Mouse (Mus musculus) forebrain, embryonic 11.5 days (tissue): ENCODE measurements at regions not wholly inside any gene's neighbourhood (a gene's known extent, or its start where the extent isn't known, plus 50 kb on each side); places are given as distances from the start of the nearest gene placed in this dataset.

ENCODE experiments used
- ATAC-seq: fragments of 200-750 bp; cut with Nextera tagmentation; replicated peaks from 2 replicates; pipeline ENCODE4 v1.8.0; 2017; ENCODE audit warnings: moderate TSS enrichment; ENCODE audit not compliant: low FRiP score
- DNase-seq: peaks from one replicate; pipeline ENCODE4 v3.0.0-alpha.2; 2017; ENCODE audit warnings: low spot score
- H3K27ac ChIP-seq: fragments of 300-500 bp; sonication (generic); 2 replicates; pipeline ENCODE4 v1.5.1; 2014; ENCODE audit warnings: low read depth, low read length
- H3K27me3 ChIP-seq: fragments of 300-500 bp; sonication (generic); 2 replicates; pipeline ENCODE4 v1.6.1; 2014; ENCODE audit warnings: mild to moderate bottlenecking, low read length, mixed read lengths; ENCODE audit not compliant: control insufficient read depth, insufficient read depth
- H3K36me3 ChIP-seq: fragments of 300-500 bp; sonication (generic); 2 replicates; pipeline ENCODE4 v1.6.1; 2014; ENCODE audit warnings: mild to moderate bottlenecking, low read length, moderate library complexity, mixed read lengths; ENCODE audit not compliant: control insufficient read depth, insufficient read depth
- H3K4me1 ChIP-seq: fragments of 300-500 bp; sonication (generic); replicated peaks from 2 replicates; pipeline ENCODE4 v1.6.1; 2014; ENCODE audit warnings: low read length, mixed read lengths; ENCODE audit not compliant: control insufficient read depth, insufficient read depth
- H3K4me2 ChIP-seq: fragments of 300-500 bp; sonication (generic); 2 replicates; pipeline ENCODE4 v1.6.1; 2014; ENCODE audit warnings: low read depth, mild to moderate bottlenecking, low read length, moderate library complexity, mixed read lengths; ENCODE audit not compliant: severe bottlenecking
- H3K4me3 ChIP-seq: fragments of 300-500 bp; sonication (generic); 2 replicates; pipeline ENCODE4 v1.5.1; 2014; ENCODE audit warnings: low read depth, low read length
- H3K9ac ChIP-seq: fragments of 300-500 bp; sonication (generic); 2 replicates; pipeline ENCODE4 v1.6.1; 2014; ENCODE audit warnings: low read length
- H3K9me3 ChIP-seq: fragments of 300-500 bp; sonication (generic); 2 replicates; pipeline ENCODE4 v1.6.1; 2016; ENCODE audit warnings: low read length, mixed read lengths; ENCODE audit not compliant: control insufficient read depth
- WGBS: fragments of 180-500 bp; shearing (Covaris S2); extraction: QIAGEN DNeasy Blood & Tissue Kit; methylation state at CpG from one replicate; pipeline ENCODE4 v1.1.7; 2014; 5-methylcytosine and 5-hydroxymethylcytosine counted together

GRCm38 (mm10) chr9:30186261-30186660, 223.3 kb upstream of the Ntm start:
- DNase-seq (no peak), ATAC-seq (no peak)
- no peak overlapping the region for H3K4me2 ChIP-seq
- no peaks in the 10 kb centered on the region; the same call in 1 of the 2 replicates for H3K9me3 ChIP-seq
- no peak overlapping the region for H3K4me3 ChIP-seq
- no peak overlapping the region for H3K9ac ChIP-seq
- H3K27ac ChIP-seq: no peak overlapping the region
- 81% methylated on average over 2 of the region's 2 CpGs for WGBS
- no peaks in the 10 kb centered on the region for H3K4me1 ChIP-seq
- no peaks in the 10 kb centered on the region for H3K27me3 ChIP-seq
- H3K36me3 ChIP-seq: no peaks in the 10 kb centered on the region

- H3K4me1 ChIP-seq: no peaks in the 10 kb centered on the region
- WGBS: 92% methylated on average over 5 of the region's 5 CpGs
- ATAC-seq (no peak), DNase-seq (no peak)
- H3K4me3 ChIP-seq: no peak overlapping the region
- H3K4me2 ChIP-seq: no peak overlapping the region
- no peaks in the 10 kb centered on the region for H3K36me3 ChIP-seq
- H3K27me3 ChIP-seq: no peaks in the 10 kb centered on the region
- H3K27ac ChIP-seq: no peak overlapping the region
- no peaks in the 10 kb centered on the region; the same call in 1 of the 2 replicates for H3K9me3 ChIP-seq
- no peak overlapping the region for H3K9ac ChIP-seq
These were observed 227.1 kb upstream of the Ntm start for GRCm38 (mm10) chr9:30190078-30190477.

- Histone ChIP-seq H3K4me3 (no peak overlapping the region), H3K9ac (no peak overlapping the region), H3K4me2 (no peak overlapping the region), H3K36me3 (no peaks in the 10 kb centered on the region), H3K9me3 (no peaks in the 10 kb centered on the region; the same call in 1 of the 2 replicates), H3K27ac (no peak overlapping the region), H3K4me1 (no peaks in the 10 kb centered on the region), H3K27me3 (no peaks in the 10 kb centered on the region)
- ATAC-seq: no peak
- no peak for DNase-seq
These were observed 228.2 kb upstream of the Ntm start for GRCm38 (mm10) chr9:30191119-30191518.

- Histone ChIP-seq H3K36me3 (no peaks in the 10 kb centered on the region), H3K4me3 (no peak overlapping the region), H3K27ac (no peak overlapping the region), H3K9ac (no peak overlapping the region), H3K9me3 (no peaks in the 10 kb centered on the region; the same call in 1 of the 2 replicates), H3K4me2 (no peak overlapping the region), H3K27me3 (no peaks in the 10 kb centered on the region), H3K4me1 (no peaks in the 10 kb centered on the region)
- DNase-seq (no peak), ATAC-seq (no peak)
These were observed 229.0 kb upstream of the Ntm start for GRCm38 (mm10) chr9:30191902-30192301.

GRCm38 (mm10) chr9:30194866-30195265, 231.9 kb upstream of the Ntm start:
- H3K9me3 ChIP-seq: no peaks in the 10 kb centered on the region
- H3K4me2 ChIP-seq: no peak overlapping the region
- ATAC-seq (no peak), DNase-seq (no peak)
- H3K4me3 ChIP-seq: no peak overlapping the region
- H3K27me3 ChIP-seq: no peaks in the 10 kb centered on the region
- no peaks in the 10 kb centered on the region for H3K4me1 ChIP-seq
- H3K27ac ChIP-seq: no peak overlapping the region
- H3K9ac ChIP-seq: no peak overlapping the region
- WGBS: 78% methylated on average over 3 of the region's 3 CpGs
- no peaks in the 10 kb centered on the region for H3K36me3 ChIP-seq

- Histone ChIP-seq H3K4me2 (no peak overlapping the region), H3K4me1 (no peaks in the 10 kb centered on the region), H3K36me3 (no peaks in the 10 kb centered on the region), H3K27ac (no peak overlapping the region), H3K9ac (no peak overlapping the region), H3K4me3 (no peak overlapping the region), H3K9me3 (no peaks in the 10 kb centered on the region), H3K27me3 (no peaks in the 10 kb centered on the region)
- no peak for DNase-seq
- no peak for ATAC-seq
- 90% methylated on average over 3 of the region's 3 CpGs for WGBS
These were observed 224.5 kb upstream of the Snx19 start for GRCm38 (mm10) chr9:30202411-30202810.

GRCm38 (mm10) chr9:30207631-30208030, 219.3 kb upstream of the Snx19 start:
- Histone ChIP-seq H3K9ac (no peak overlapping the region), H3K4me2 (no peak overlapping the region), H3K27ac (no peak overlapping the region), H3K4me3 (no peak overlapping the region), H3K4me1 (no peaks in the 10 kb centered on the region), H3K36me3 (no peaks in the 10 kb centered on the region), H3K27me3 (no peaks in the 10 kb centered on the region), H3K9me3 (no peaks in the 10 kb centered on the region)
- DNase-seq: no peak
- no peak for ATAC-seq
- 91% methylated on average over 4 of the region's 4 CpGs for WGBS

- Histone ChIP-seq H3K27me3 (no peaks in the 10 kb centered on the region), H3K4me3 (no peak overlapping the region), H3K4me1 (no peaks in the 10 kb centered on the region), H3K4me2 (no peak overlapping the region), H3K9ac (no peak overlapping the region), H3K9me3 (no peaks in the 10 kb centered on the region), H3K36me3 (no peaks in the 10 kb centered on the region), H3K27ac (no peak overlapping the region)
- DNase-seq (no peak), ATAC-seq (no peak)
- WGBS: 29% methylated on average over 1 of the region's 1 CpGs
These were observed 217.1 kb upstream of the Snx19 start for GRCm38 (mm10) chr9:30209806-30210205.

- Histone ChIP-seq H3K4me2 (no peak overlapping the region), H3K9ac (no peak overlapping the region), H3K36me3 (no peaks in the 10 kb centered on the region), H3K4me1 (no peaks in the 10 kb centered on the region), H3K27ac (no peak overlapping the region), H3K9me3 (no peaks in the 10 kb centered on the region), H3K4me3 (no peak overlapping the region), H3K27me3 (no peaks in the 10 kb centered on the region)
- ATAC-seq (no peak), DNase-seq (no peak)
- WGBS: 89% methylated on average over 3 of the region's 3 CpGs
These were observed 214.3 kb upstream of the Snx19 start for GRCm38 (mm10) chr9:30212471-30213075.
